Mouse (Mus musculus): ENCODE measurements around the gene Pelp1. TPM values are rescaled to one million over a fixed set of nuclear protein-coding genes. Genes with fewer than 3 reads are reported as not detected.
A peak's percentile ranks its signal among the peaks of the same experiment; 100 is the strongest.
"Not testable (repeated sequence)": the region's sequence is repeated elsewhere in the genome, so short reads cannot be mapped to it uniquely, and the experiment has no call there.

Gene Pelp1
- total and polyA plus RNA-seq, 2 experiments from 2014 or later = 10.9 to 15.9 TPM

GRCm38 (mm10) chr11:70432895-70433568 is 23.2 kb upstream of the Pelp1 start:
- peaks cover 5% of the 10 kb centered on the region; the same call in 1 of the 2 replicates for H3K4me1 ChIP-seq (ENCODE audit: control insufficient read depth, insufficient read depth)
- H3K36me3 ChIP-seq (replicated peaks; ENCODE audit: control insufficient read depth, insufficient read depth, low read length) = peaks cover 18% of the 10 kb centered on the region
- DNase-seq (ENCODE audit: low spot score) (no peak), ATAC-seq (ENCODE audit: insufficient read depth, low read depth) (0 out of 2 replicates have a peak, but pooled peaks have one; percentile 3)
- peak overlapping the region; percentile 71 for H3K4me3 ChIP-seq (ENCODE audit: low read depth, low read length)
- no peak for TF ChIP-seq EP300 (IDR thresholded peaks at IDR 0.05; ENCODE audit: low read depth)
- TF ChIP-seq CTCF (IDR thresholded peaks at IDR 0.05; ENCODE audit: low read depth) = no peak
- H3K27ac ChIP-seq (ENCODE audit: low read depth) = peak overlapping the region; percentile 69
- no peaks in the 10 kb centered on the region for H3K27me3 ChIP-seq (ENCODE audit: control insufficient read depth, insufficient read depth, low read length)
- H3K4me2 ChIP-seq (ENCODE audit: low read depth, low read length) = peak overlapping the region; percentile 77
- no peaks in the 10 kb centered on the region for H3K9me3 ChIP-seq (replicated peaks; ENCODE audit: control insufficient read depth, low read length)
- WGBS = 9% methylated on average over 15 of the region's 15 CpGs
- peak overlapping the region; percentile 61 for H3K9ac ChIP-seq (replicated peaks; ENCODE audit: low read depth, low read length)

- DNase-seq (ENCODE audit: low spot score) (peak; percentile 96), ATAC-seq (ENCODE audit: insufficient read depth, low read depth) (peak; percentile 94)
- TF ChIP-seq EP300 (IDR thresholded peaks at IDR 0.05; ENCODE audit: low read depth) = no peak
- TF ChIP-seq CTCF (IDR thresholded peaks at IDR 0.05; ENCODE audit: low read depth) = peak; percentile 54
- no peaks in the 10 kb centered on the region for H3K27me3 ChIP-seq (ENCODE audit: control insufficient read depth, insufficient read depth, low read length)
- WGBS = 1% methylated on average over 75 of the region's 75 CpGs
- peaks cover 10% of the 10 kb centered on the region; the same call in 1 of the 2 replicates for H3K36me3 ChIP-seq (replicated peaks; ENCODE audit: control insufficient read depth, insufficient read depth, low read length)
- H3K4me1 ChIP-seq (ENCODE audit: control insufficient read depth, insufficient read depth) = peaks cover 5% of the 10 kb centered on the region; the same call in 1 of the 2 replicates
- peak within 1 kb of the TSS; percentile 71 for H3K4me3 ChIP-seq (ENCODE audit: low read depth, low read length)
- H3K9ac ChIP-seq (replicated peaks; ENCODE audit: low read depth, low read length) = peak within 1 kb of the TSS; percentile 61
- peak within 1 kb of the TSS; percentile 77 for H3K4me2 ChIP-seq (ENCODE audit: low read depth, low read length)
- H3K9me3 ChIP-seq (replicated peaks; ENCODE audit: control insufficient read depth, low read length) = no peaks in the 10 kb centered on the region
- peak within 1 kb of the TSS; percentile 69 for H3K27ac ChIP-seq (ENCODE audit: low read depth)
These were observed 22.4 kb upstream of the Pelp1 start, which contains the start of gene Arrb2 for GRCm38 (mm10) chr11:70432048-70432894. Arrb2 (plus strand) TSS chr11:70432635.

GRCm38 (mm10) chr11:70431574-70431973 is 21.7 kb upstream of the Pelp1 start:
- peaks cover 5% of the 10 kb centered on the region; the same call in 1 of the 2 replicates for H3K4me1 ChIP-seq (ENCODE audit: control insufficient read depth, insufficient read depth)
- WGBS = 31% methylated on average over 5 of the region's 5 CpGs
- ATAC-seq (ENCODE audit: insufficient read depth, low read depth) (no peak), DNase-seq (ENCODE audit: low spot score) (no peak)
- H3K27me3 ChIP-seq (ENCODE audit: control insufficient read depth, insufficient read depth, low read length) = no peaks in the 10 kb centered on the region
- H3K36me3 ChIP-seq (replicated peaks; ENCODE audit: control insufficient read depth, insufficient read depth, low read length) = peaks cover 4% of the 10 kb centered on the region; the same call in 1 of the 2 replicates
- TF ChIP-seq CTCF (IDR thresholded peaks at IDR 0.05; ENCODE audit: low read depth) = no peak
- no peak for TF ChIP-seq EP300 (IDR thresholded peaks at IDR 0.05; ENCODE audit: low read depth)
- no peak overlapping the region for H3K4me3 ChIP-seq (ENCODE audit: low read depth, low read length)
- no peaks in the 10 kb centered on the region for H3K9me3 ChIP-seq (replicated peaks; ENCODE audit: control insufficient read depth, low read length)
- H3K27ac ChIP-seq (ENCODE audit: low read depth) = no peak overlapping the region
- H3K4me2 ChIP-seq (ENCODE audit: low read depth, low read length) = peak overlapping the region; percentile 77
- no peak overlapping the region for H3K9ac ChIP-seq (replicated peaks; ENCODE audit: low read depth, low read length)

DNA sequence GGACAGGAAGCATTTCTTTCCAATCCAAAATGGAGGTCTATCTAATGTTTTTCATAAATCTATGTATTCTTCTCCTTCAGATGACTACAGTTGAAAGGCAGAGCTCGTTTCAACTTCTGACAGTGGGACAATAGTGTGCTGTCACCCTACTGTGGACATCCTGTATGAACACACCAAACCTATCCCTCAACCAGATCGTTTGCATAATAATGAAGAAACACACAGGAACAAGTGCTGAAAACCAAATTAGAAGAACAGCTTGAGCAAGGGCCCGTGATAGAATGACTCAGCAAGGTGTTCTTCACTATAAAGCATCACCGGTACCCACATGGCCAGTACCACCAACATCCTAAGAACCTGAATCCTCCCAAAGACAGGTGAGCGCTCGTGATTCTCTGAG is 16.8 kb upstream of the Pelp1 start:
- H3K4me3 ChIP-seq (ENCODE audit: low read depth, low read length); H3K9me3 ChIP-seq (replicated peaks; ENCODE audit: control insufficient read depth, low read length); H3K4me2 ChIP-seq (ENCODE audit: low read depth, low read length); DNase-seq (ENCODE audit: low spot score); H3K4me1 ChIP-seq (ENCODE audit: control insufficient read depth, insufficient read depth); ATAC-seq (ENCODE audit: insufficient read depth, low read depth); H3K9ac ChIP-seq (replicated peaks; ENCODE audit: low read depth, low read length); H3K27me3 ChIP-seq (ENCODE audit: control insufficient read depth, insufficient read depth, low read length); H3K27ac ChIP-seq (ENCODE audit: low read depth); H3K36me3 ChIP-seq (replicated peaks; ENCODE audit: control insufficient read depth, insufficient read depth, low read length): not testable (repeated sequence)
- WGBS = 58% methylated on average over 6 of the region's 6 CpGs

- no peak for TF ChIP-seq CTCF (IDR thresholded peaks at IDR 0.05; ENCODE audit: low read depth)
- TF ChIP-seq EP300 (IDR thresholded peaks at IDR 0.05; ENCODE audit: low read depth) = no peak
- no peaks in the 10 kb centered on the region for H3K27me3 ChIP-seq (ENCODE audit: control insufficient read depth, insufficient read depth, low read length)
- no peak for ATAC-seq (ENCODE audit: insufficient read depth, low read depth)
These were observed 9.7 kb upstream of the Pelp1 start for GRCm38 (mm10) chr11:70419486-70419885.

More at GRCm38 (mm10) chr11:70419486-70419885, 9.7 kb upstream of the Pelp1 start:
- Histone ChIP-seq H3K36me3 (replicated peaks; ENCODE audit: control insufficient read depth, insufficient read depth, low read length) (no peaks in the 10 kb centered on the region), H3K4me3 (ENCODE audit: low read depth, low read length) (no peak overlapping the region), H3K4me1 (ENCODE audit: control insufficient read depth, insufficient read depth) (no peaks in the 10 kb centered on the region), H3K27ac (ENCODE audit: low read depth) (no peak overlapping the region), H3K4me2 (ENCODE audit: low read depth, low read length) (no peak overlapping the region), H3K9me3 (replicated peaks; ENCODE audit: control insufficient read depth, low read length) (no peaks in the 10 kb centered on the region), H3K9ac (replicated peaks; ENCODE audit: low read depth, low read length) (no peak overlapping the region)
- WGBS = 47% methylated on average over 5 of the region's 5 CpGs
- DNase-seq (ENCODE audit: low spot score) = no peak
